Mouse (Mus musculus) heart, embryonic 11.5 days (tissue): ENCODE results near the gene Cdc42ep1. TPM values are rescaled to one million over a fixed set of nuclear protein-coding genes. Genes with fewer than 3 reads are reported as not detected.

Source experiments
- ATAC-seq: fragments of 200-750 bp; cut with Nextera tagmentation; replicated peaks from 2 replicates; pipeline ENCODE4 v1.8.0; 2017; ENCODE audit warnings: moderate library complexity; ENCODE audit not compliant: insufficient number of reproducible peaks, low FRiP score, low TSS enrichment
- H3K27ac ChIP-seq: fragments of 300-500 bp; sonication (generic); 2 replicates; pipeline ENCODE4 v1.5.1; 2014; ENCODE audit warnings: mild to moderate bottlenecking, low read depth, low read length
- H3K27me3 ChIP-seq: fragments of 300-500 bp; sonication (generic); 2 replicates; pipeline ENCODE4 v1.6.1; 2014; ENCODE audit warnings: mild to moderate bottlenecking, low read length, mixed read lengths; ENCODE audit not compliant: control insufficient read depth, insufficient read depth
- H3K36me3 ChIP-seq: fragments of 300-500 bp; sonication (generic); 2 replicates; pipeline ENCODE4 v1.6.1; 2014; ENCODE audit warnings: mild to moderate bottlenecking, low read length, moderate library complexity, mixed read lengths; ENCODE audit not compliant: control insufficient read depth, insufficient read depth
- H3K4me1 ChIP-seq: fragments of 300-500 bp; sonication (generic); 2 replicates; pipeline ENCODE4 v1.6.1; 2014; ENCODE audit warnings: low read length; ENCODE audit not compliant: control insufficient read depth, insufficient read depth
- H3K4me2 ChIP-seq: fragments of 300-500 bp; sonication (generic); 2 replicates; pipeline ENCODE4 v1.6.1; 2014; ENCODE audit warnings: mild to moderate bottlenecking, moderate library complexity
- H3K4me3 ChIP-seq: fragments of 300-500 bp; sonication (generic); 2 replicates; pipeline ENCODE4 v1.5.1; 2014; ENCODE audit warnings: low read depth, low read length
- H3K9ac ChIP-seq: fragments of 300-500 bp; sonication (generic); 2 replicates; pipeline ENCODE4 v1.6.1; 2014; ENCODE audit warnings: mild to moderate bottlenecking, low read depth, low read length, moderate library complexity
- H3K9me3 ChIP-seq: fragments of 300-500 bp; sonication (generic); replicated peaks from 2 replicates; pipeline ENCODE4 v1.6.1; 2016; ENCODE audit warnings: low read length; ENCODE audit not compliant: control insufficient read depth
- WGBS: fragments of 180-500 bp; shearing (Covaris S2); extraction: QIAGEN DNeasy Blood & Tissue Kit; methylation state at CpG from one replicate; pipeline ENCODE4 v1.1.7; 2014; ENCODE audit not compliant: insufficient replicate concordance; 5-methylcytosine and 5-hydroxymethylcytosine counted together
- polyA plus RNA-seq: library from polyadenylated mRNA; unstranded; fragments of >200 nt; fragmentation: Nextera tagmentation; extraction: Ambion mirVana; gene quantifications from 2 replicates; pipeline ENCODE4 v1.2.1, GENCODE M21; 2014

Cdc42ep1 gene
- polyA plus RNA-seq, 1 experiment from 2014 or later: 24.1 TPM

DNA sequence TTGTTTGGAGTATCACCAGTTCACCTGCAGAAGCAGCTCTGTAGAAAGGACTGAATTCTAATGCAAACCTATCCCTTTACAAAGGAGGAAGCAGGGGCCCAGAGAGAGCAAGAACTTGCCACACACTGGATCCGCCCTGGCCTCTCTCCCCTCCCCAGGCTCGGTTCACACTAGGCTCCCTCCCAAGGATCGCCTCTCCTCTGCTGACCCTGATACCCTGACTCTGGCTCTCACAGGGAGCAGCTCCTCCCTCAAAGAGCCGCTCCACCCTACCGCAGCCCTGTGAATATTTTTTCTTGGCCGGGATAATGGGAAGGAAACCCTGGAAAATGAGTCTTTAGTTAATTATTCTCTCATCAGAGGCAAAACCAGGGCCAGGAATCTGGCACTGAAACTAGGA, 38.1 kb upstream of the Cdc42ep1 start:
- H3K4me1 ChIP-seq: peaks cover 28% of the 10 kb centered on the region
- ATAC-seq: no peak
- H3K27me3 ChIP-seq: peaks cover 24% of the 10 kb centered on the region
- H3K36me3 ChIP-seq: no peaks in the 10 kb centered on the region
- no peak overlapping the region for H3K9ac ChIP-seq
- H3K27ac ChIP-seq: no peak overlapping the region
- no peaks in the 10 kb centered on the region for H3K9me3 ChIP-seq
- no peak overlapping the region for H3K4me2 ChIP-seq
- no peak overlapping the region for H3K4me3 ChIP-seq
- WGBS: 13% methylated on average over 6 of the region's 6 CpGs

DNA sequence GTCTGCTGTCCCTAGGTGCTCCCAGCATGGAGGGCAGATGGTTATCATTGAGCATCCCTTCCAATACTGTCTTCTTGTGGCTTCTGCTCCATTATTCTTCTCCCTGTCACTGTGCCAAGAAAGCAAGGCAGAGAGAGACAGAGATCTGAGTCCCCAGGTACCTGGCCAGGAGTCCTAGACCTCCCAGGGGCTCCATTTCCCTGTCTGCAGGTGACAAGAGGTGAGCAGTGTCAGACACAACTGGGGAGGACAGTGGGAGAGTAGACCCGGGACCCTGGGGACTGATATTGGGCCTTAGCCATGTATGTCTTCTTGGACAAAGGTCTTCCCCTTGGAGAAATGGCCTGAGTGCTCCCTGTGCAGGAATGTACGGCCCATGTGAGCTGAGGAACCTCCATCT, 37.1 kb upstream of the Cdc42ep1 start:
- WGBS: 68% methylated on average over 2 of the region's 2 CpGs
- no peak overlapping the region for H3K27ac ChIP-seq
- ATAC-seq: no peak
- no peaks in the 10 kb centered on the region for H3K9me3 ChIP-seq
- no peaks in the 10 kb centered on the region for H3K36me3 ChIP-seq
- H3K4me2 ChIP-seq: no peak overlapping the region
- no peak overlapping the region for H3K4me3 ChIP-seq
- H3K27me3 ChIP-seq: peaks cover 24% of the 10 kb centered on the region
- peaks cover 28% of the 10 kb centered on the region for H3K4me1 ChIP-seq
- H3K9ac ChIP-seq: no peak overlapping the region

DNA sequence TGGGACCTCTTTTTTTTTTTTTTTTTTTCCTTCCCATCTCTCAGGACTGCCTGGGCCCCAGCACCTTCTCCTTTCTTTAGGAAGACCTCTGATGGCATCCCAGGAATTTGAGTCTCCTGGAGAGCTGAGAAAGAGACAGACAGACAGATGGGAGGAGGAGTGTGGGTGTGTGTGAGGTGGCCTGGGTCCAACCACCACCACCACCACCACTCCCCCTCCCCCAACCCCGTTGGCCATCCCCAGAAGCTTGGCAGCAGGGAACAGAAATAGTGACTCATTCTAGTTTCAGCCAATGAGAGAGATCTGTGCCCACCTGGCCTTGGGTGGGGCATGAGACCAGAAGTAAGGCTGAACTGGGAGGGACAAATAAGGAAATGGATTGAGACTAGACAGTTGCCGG, 35.8 kb upstream of the Cdc42ep1 start:
- Histone ChIP-seq H3K4me2 (no peak overlapping the region), H3K4me1 (peaks cover 28% of the 10 kb centered on the region), H3K4me3 (no peak overlapping the region), H3K9ac (no peak overlapping the region), H3K27ac (no peak overlapping the region), H3K36me3 (no peaks in the 10 kb centered on the region), H3K27me3 (peaks cover 17% of the 10 kb centered on the region), H3K9me3 (no peaks in the 10 kb centered on the region)
- 14% methylated on average over 2 of the region's 2 CpGs for WGBS
- ATAC-seq: no peak

DNA sequence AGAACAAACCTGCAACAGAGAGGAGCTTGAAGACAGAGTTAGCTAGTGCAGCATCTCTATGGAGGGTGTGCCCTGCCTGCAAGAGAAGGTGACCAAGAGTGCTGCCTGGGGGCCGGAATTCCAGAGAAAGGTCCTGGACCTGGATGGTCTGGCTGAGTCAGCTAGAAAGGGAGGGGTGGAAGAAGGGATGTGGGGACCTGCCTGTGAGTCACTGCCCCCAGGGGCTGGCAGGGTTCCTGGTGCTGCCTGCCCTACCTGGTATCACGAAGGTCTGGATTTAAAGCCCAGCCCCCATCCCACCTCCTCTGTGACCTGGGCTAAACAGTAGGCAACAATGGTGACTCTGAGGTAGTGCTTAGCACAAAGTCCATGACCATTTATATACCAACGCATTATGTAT, 35.3 kb upstream of the Cdc42ep1 start:
- H3K9ac ChIP-seq: no peak overlapping the region
- no peak overlapping the region for H3K4me2 ChIP-seq
- peaks cover 27% of the 10 kb centered on the region for H3K4me1 ChIP-seq
- no peak overlapping the region for H3K27ac ChIP-seq
- no peaks in the 10 kb centered on the region for H3K36me3 ChIP-seq
- peaks cover 13% of the 10 kb centered on the region; the same call in 1 of the 2 replicates for H3K27me3 ChIP-seq
- no peak for ATAC-seq
- 64% methylated on average over 3 of the region's 3 CpGs for WGBS
- H3K9me3 ChIP-seq: no peaks in the 10 kb centered on the region
- no peak overlapping the region for H3K4me3 ChIP-seq

GRCm38 (mm10) chr15:78808980-78809379, 33.4 kb upstream of the Cdc42ep1 start:
- no peak for ATAC-seq
- Histone ChIP-seq H3K27me3 (peaks cover 4% of the 10 kb centered on the region; the same call in 1 of the 2 replicates), H3K4me3 (no peak overlapping the region), H3K36me3 (no peaks in the 10 kb centered on the region), H3K9ac (no peak overlapping the region), H3K9me3 (no peaks in the 10 kb centered on the region), H3K4me2 (no peak overlapping the region), H3K27ac (no peak overlapping the region), H3K4me1 (peaks cover 12% of the 10 kb centered on the region)
- 75% methylated on average over 2 of the region's 2 CpGs for WGBS

DNA sequence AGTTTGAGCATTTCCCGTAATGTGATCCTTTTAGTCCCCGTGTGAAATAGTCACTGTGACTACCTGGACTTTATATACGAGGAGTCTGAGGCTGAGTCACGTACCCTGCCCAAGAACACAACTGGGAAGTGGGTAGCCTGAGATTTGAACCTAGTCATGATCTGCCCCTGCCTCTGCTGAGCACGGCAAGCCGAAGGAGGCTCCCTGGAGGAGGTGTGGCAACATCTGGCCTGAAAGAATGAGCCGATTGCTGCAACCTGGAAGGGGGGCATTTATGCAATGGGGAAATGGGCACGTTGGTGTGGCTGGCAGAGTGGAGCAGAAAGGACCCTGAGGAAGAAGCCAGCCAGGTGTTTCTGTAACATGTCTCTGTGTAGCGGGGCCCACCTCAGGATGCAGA, 32.7 kb upstream of the Cdc42ep1 start:
- no peak for ATAC-seq
- peaks cover 7% of the 10 kb centered on the region for H3K4me1 ChIP-seq
- no peaks in the 10 kb centered on the region for H3K36me3 ChIP-seq
- no peak overlapping the region for H3K27ac ChIP-seq
- no peak overlapping the region for H3K4me3 ChIP-seq
- no peak overlapping the region for H3K9ac ChIP-seq
- no peaks in the 10 kb centered on the region for H3K9me3 ChIP-seq
- H3K4me2 ChIP-seq: no peak overlapping the region
- 48% methylated on average over 9 of the region's 9 CpGs for WGBS
- peaks cover 2% of the 10 kb centered on the region; the same call in 1 of the 2 replicates for H3K27me3 ChIP-seq

DNA sequence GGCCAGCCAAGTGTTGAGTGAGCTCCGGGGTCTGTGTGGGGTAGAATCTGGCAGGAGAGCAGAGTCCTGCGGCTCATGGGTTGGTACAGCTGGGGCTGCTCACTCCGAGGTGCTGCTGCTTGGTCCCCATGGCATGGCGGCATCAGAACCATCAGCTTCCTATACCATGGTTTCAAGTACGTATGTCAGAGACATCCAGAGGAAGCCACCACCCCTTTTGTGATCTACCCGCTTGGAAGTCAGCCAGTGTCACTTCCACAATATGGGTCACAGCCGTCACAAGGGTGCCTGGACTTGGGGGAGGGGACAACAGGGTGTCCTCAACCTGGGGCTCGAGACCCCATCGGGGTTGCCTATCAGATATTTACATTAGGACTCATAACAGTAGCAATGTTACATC, 32.3 kb upstream of the Cdc42ep1 start:
- H3K4me3 ChIP-seq: no peak overlapping the region
- H3K9me3 ChIP-seq: no peaks in the 10 kb centered on the region
- H3K4me2 ChIP-seq: no peak overlapping the region
- no peak overlapping the region for H3K27ac ChIP-seq
- no peak overlapping the region for H3K9ac ChIP-seq
- no peaks in the 10 kb centered on the region for H3K36me3 ChIP-seq
- ATAC-seq: no peak
- 68% methylated on average over 9 of the region's 9 CpGs for WGBS
- H3K4me1 ChIP-seq: peaks cover 7% of the 10 kb centered on the region
- H3K27me3 ChIP-seq: no peaks in the 10 kb centered on the region

GRCm38 (mm10) chr15:78813603-78814002, 28.8 kb upstream of the Cdc42ep1 start:
- Histone ChIP-seq H3K4me2 (no peak overlapping the region), H3K27me3 (no peaks in the 10 kb centered on the region), H3K36me3 (no peaks in the 10 kb centered on the region), H3K4me3 (no peak overlapping the region), H3K4me1 (0 out of 2 replicates have a peak, but pooled peaks cover 6% of the 10 kb centered on the region), H3K9ac (no peak overlapping the region), H3K9me3 (no peaks in the 10 kb centered on the region), H3K27ac (no peak overlapping the region)
- no peak for ATAC-seq
- WGBS: 86% methylated on average over 4 of the region's 4 CpGs

GRCm38 (mm10) chr15:78815314-78816073, 26.9 kb upstream of the Cdc42ep1 start:
- H3K36me3 ChIP-seq: no peaks in the 10 kb centered on the region
- ATAC-seq: 0 out of 2 replicates have a peak, but pooled peaks have one; percentile 55

More at GRCm38 (mm10) chr15:78815314-78816073, 26.9 kb upstream of the Cdc42ep1 start:
- H3K4me1 ChIP-seq: 0 out of 2 replicates have a peak, but pooled peaks cover 6% of the 10 kb centered on the region
- H3K27me3 ChIP-seq: no peaks in the 10 kb centered on the region
- H3K4me2 ChIP-seq: no peak overlapping the region
- no peak overlapping the region for H3K4me3 ChIP-seq
- WGBS: 41% methylated on average over 11 of the region's 11 CpGs
- no peaks in the 10 kb centered on the region for H3K9me3 ChIP-seq
- no peak overlapping the region for H3K27ac ChIP-seq
- H3K9ac ChIP-seq: no peak overlapping the region
